Mouse (Mus musculus) spleen, adult 2 months (tissue): Measurements from ENCODE around the gene Rapsn.

Experiments
- CTCF ChIP-seq: fragments of 200-500 bp; IDR thresholded peaks from 2 replicates; pipeline ENCODE4 v1.5.1; 2011; ENCODE audit warnings: mild to moderate bottlenecking, inconsistent platforms; ENCODE audit not compliant: insufficient read depth, insufficient read length, insufficient replicate concordance; ENCODE audit errors: extremely low read depth
- POLR2A ChIP-seq: fragments of 200-500 bp; IDR thresholded peaks from 2 replicates; pipeline ENCODE4 v1.6.1; 2011; ENCODE audit warnings: low read depth, low read length, inconsistent platforms

GRCm38 (mm10) chr2:91090827-91091226 is 55.4 kb downstream of the Rapsn start:
- TF ChIP-seq POLR2A (no peak), CTCF (no peak)
